Mouse (Mus musculus) heart, postnatal 10 days (tissue): Measurements from ENCODE around the gene Myl7. TPM values are rescaled to one million over a fixed set of nuclear protein-coding genes. Genes with fewer than 3 reads are reported as not detected.
"Not testable (repeated sequence)": the region's sequence is repeated elsewhere in the genome, so short reads cannot be mapped to it uniquely, and the experiment has no call there.

Experiments
- DNase-seq, 2 experiments: peaks; one replicate each; pipeline ENCODE4 v3.0.0; 2021
- intact Hi-C: fragments of 180-260 bp; cut with DNase I; formaldehyde crosslinking; loops from one replicate; pipeline ENCODE4 v1.15.1; 2025
- total RNA-seq, 2 experiments: library from RNA; stranded (reverse); gene quantifications; 2 replicates each; pipeline ENCODE4 v1.2.3; 2021

Myl7 gene
- total RNA-seq, 2 experiments from 2014 or later, result 363 to 942 TPM

DNA sequence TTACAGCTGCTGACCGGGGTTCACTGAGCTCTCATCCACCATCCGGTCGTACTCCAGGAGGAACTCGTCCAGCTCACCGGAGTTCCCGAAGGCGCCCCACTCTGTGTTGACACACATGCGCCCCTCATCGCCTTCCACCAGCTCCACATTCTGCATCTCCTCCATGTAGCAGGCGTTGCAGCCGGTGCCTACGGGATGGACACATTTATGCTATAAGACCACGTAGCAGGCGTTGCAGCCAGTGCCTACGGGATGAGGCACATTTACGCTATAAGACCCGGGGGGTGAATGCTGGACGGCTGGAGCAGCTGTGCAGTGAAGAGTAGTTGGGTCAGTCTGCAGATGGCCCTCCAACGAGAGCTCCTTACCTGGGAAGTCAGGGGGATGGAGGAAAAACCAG, 5.8 kb upstream of the Myl7 start:
- intact Hi-C loops, result no loop called here
- no peak for DNase-seq

GRCm38 (mm10) chr11:5903844-5904243, 5.3 kb upstream of the Myl7 start:
- intact Hi-C loops, result no loop called here
- DNase-seq, result no peak

DNA sequence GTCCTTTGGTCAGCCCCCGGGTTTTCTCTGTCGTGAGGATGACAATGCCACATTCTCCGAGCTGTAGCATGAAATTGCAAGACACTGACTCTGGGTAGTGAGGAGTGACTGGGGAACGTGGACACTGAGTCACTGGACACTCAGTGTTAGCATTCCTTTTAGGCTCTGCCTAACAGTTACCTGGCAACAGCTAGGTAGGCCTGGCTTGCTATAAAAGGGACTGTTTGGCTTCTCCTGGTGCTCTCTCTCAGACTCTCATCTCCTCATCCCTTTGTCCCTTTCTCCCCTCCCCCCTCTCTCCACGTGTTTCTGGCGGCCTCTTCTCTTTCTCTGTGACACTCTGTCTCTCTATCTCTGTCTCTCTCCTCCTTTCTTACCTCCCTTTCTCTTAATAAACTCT, 3.8 kb upstream of the Myl7 start:
- intact Hi-C loops, result no loop called here
- DNase-seq, result no peak

GRCm38 (mm10) chr11:5901950-5902349, 3.4 kb upstream of the Myl7 start:
- peak in 1 of 2 experiments; percentile 58 for DNase-seq
- intact Hi-C loops, result no loop called here

GRCm38 (mm10) chr11:5901320-5901719, 2.7 kb upstream of the Myl7 start:
- intact Hi-C loops, result no loop called here
- no peak for DNase-seq

DNA sequence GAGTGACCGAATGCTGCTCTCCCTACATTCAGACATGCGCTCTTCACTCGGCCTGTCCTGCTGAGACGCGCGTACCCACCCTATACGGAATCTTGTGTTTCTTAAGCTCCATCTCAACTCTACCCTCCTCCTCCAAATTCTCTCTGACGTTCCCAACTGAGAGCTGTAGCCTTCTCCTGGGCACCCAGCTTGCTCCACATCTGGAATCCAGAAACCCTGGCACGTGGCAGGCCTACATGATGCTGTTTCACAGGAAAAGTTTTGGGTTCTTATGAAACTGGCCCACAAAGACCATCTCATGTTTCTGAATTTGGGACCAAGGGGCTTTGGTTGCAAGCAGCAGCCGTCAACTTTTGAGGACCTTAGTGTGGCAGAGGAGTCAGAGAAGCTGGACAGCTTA, 704 bp upstream of the Myl7 start:
- DNase-seq, result peak in 1 of 2 experiments; percentile 48
- intact Hi-C loops, result no loop called here

DNA sequence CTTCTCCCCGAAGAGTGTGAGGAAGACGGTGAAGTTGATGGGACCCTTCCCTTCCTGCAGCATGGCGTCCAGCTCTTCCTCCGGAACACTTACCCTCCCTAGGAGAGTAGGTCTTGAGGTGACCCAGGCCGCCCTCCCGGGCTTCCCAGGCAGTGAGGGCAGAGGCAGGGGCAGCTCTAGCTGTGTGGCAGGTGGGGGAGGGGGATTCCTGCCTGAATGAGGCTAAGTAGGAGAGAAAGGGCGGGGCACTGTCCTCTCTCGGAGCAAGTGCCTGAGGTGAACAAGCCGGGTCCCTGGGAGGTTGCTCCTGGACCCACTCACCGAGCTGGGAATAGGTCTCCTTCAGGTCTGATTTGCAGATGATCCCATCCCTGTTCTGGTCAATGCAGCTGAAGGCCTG, 743 bp downstream of the Myl7 start:
- intact Hi-C loops, result no loop called here
- no peak for DNase-seq

- intact Hi-C loops, result no loop called here
- no peak for DNase-seq
Observed at GRCm38 (mm10) chr11:5897230-5897629, 1.4 kb downstream of the Myl7 start.

DNA sequence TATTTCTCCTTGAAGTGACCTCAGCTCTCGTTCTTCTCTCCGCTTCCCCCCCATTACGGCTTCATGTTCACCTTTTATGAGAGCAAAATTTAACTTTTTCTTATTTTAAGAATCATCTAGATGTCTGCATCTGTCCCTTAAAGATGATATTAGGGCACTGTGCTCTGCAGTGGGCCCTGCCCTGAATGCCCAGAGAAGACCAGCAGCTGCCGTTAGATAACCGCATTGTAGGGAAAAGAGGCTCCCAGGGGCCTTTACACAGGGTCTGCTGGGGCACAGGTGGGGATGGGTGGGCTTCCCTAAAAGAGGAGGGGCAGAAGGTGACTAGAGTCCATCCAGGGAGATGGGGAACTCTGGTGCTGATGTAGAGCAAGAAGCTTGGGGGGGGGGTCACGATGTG, 4.8 kb downstream of the Myl7 start:
- intact Hi-C loops, result no loop called here
- no peak for DNase-seq

GRCm38 (mm10) chr11:5892810-5893368, 5.7 kb downstream of the Myl7 start:
- no peak for DNase-seq
- intact Hi-C loops, result no loop called here

- intact Hi-C loops, result no loop called here
- peak; percentile 53 to 55 for DNase-seq
Observed at GRCm38 (mm10) chr11:5892151-5892591, 6.4 kb downstream of the Myl7 start.

- intact Hi-C loops, result loop anchor here (5.0 kb wide), 4 partner anchors 36 to 401 kb away; partner anchors contain the start of gene Dbnl
- DNase-seq, result not testable (repeated sequence)
Observed at GRCm38 (mm10) chr11:5888563-5888962, 10.0 kb downstream of the Myl7 start.

GRCm38 (mm10) chr11:5887250-5887649, 11.3 kb downstream of the Myl7 start:
- DNase-seq, result no peak
- intact Hi-C loops, result loop anchor here (5.0 kb wide), 4 partner anchors 35 to 400 kb away; partner anchors contain the start of gene Dbnl

DNA sequence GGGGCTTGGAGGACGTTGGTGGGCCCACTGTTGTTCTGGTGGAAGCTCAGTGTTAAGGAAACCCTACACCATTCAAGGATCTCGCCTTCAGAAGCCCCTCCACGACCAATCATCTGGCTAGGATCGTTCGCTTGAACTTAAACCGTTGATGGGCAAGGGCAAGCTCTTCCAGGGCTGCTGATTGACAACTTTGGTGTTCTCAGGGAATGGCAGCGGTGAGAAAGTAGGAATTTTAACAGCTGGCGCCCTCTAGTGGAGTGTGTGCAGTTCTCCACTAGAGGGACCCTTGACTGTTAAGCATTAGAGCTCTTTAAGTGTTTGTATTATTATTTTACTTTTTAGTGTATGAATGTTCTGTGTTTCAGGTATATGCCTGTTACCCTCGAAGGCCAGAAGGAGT, 12.4 kb downstream of the Myl7 start:
- intact Hi-C loops, result loop anchor here (5.0 kb wide), 4 partner anchors 34 to 399 kb away; partner anchors contain the start of gene Dbnl

DNA sequence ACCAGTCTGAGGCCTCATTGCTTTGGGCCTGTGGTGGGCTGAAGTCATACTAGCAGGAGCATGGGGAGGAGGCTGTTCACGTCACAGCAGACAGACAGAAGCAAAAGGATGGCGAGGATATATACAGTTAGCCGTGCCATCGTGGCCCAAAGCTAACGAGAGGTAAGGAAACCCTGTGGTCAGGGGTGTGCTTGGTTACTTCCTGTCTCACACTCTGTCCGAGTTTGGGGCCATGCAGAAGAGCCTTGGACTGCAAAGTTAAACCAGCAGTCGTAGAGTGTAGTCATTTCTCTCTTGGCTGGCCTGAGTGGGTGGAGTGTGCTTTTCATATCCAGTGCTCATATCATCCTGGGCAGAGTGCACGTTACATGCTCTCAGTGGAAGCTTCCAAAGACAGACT, 16.1 kb downstream of the Myl7 start:
- no peak for DNase-seq
- intact Hi-C loops, result no loop called here

More for the DNA sequence above, 12.4 kb downstream of the Myl7 start:
- peak; percentile 73 to 88 for DNase-seq

DNA sequence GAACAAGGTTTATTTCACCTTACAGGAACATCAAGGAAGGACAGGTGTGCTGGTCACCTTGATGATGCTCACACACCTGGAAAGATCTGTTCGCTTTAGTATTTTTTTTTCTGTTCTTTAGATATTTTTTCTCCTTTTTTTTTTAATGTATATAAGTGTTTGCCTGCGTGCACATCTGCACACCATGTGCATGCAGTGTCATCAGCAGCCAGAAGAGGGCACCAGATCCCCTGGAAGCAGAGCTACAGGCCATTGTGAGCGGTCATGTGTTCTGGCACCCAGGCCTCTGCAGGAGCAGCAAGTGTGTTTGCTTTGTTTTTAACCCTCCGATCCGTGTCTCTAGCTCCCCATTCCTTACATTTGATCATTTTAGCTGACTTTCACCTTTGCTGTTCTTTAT, 18.7 kb downstream of the Myl7 start:
- peak; percentile 53 to 72 for DNase-seq
- intact Hi-C loops, result loop anchor here (5.0 kb wide), 1 partner anchor 88 kb away; no protein-coding TSS in a partner anchor

GRCm38 (mm10) chr11:5878661-5879060, 19.9 kb downstream of the Myl7 start:
- no peak for DNase-seq
- intact Hi-C loops, result loop anchor here (1.0 to 5.0 kb wide), 2 partner anchors 40 to 86 kb away; partner anchors contain the start of gene Polm

GRCm38 (mm10) chr11:5877921-5878526, 20.6 kb downstream of the Myl7 start, which contains the start of gene Pold2:
Gene Pold2, minus strand, starts transcription at chr11:5878292.
- DNase-seq, result peak; percentile 98
- intact Hi-C loops, result loop anchor here (1.0 to 5.0 kb wide), 2 partner anchors 40 to 86 kb away; partner anchors contain the start of gene Polm

- intact Hi-C loops, result loop anchor here (5.0 kb wide), 1 partner anchor 85 kb away; no protein-coding TSS in a partner anchor
- DNase-seq, result no peak
Observed at GRCm38 (mm10) chr11:5877421-5877820, 21.2 kb downstream of the Myl7 start.

GRCm38 (mm10) chr11:5873192-5873591, 25.4 kb downstream of the Myl7 start:
- intact Hi-C loops, result no loop called here
- no peak for DNase-seq

- intact Hi-C loops, result no loop called here
- DNase-seq, result no peak
Observed at GRCm38 (mm10) chr11:5872707-5873106, 25.9 kb downstream of the Myl7 start.

- intact Hi-C loops, result no loop called here
- no peak for DNase-seq
Observed at GRCm38 (mm10) chr11:5870069-5870468, 28.5 kb downstream of the Myl7 start.
